Mouse (Mus musculus): ENCODE data around the gene Ntm. TPM values are rescaled to one million over a fixed set of nuclear protein-coding genes. Genes with fewer than 3 reads are reported as not detected.

The Ntm gene
- polyA plus RNA-seq, 2 experiments = 23.9 to 32.4 TPM

DNA sequence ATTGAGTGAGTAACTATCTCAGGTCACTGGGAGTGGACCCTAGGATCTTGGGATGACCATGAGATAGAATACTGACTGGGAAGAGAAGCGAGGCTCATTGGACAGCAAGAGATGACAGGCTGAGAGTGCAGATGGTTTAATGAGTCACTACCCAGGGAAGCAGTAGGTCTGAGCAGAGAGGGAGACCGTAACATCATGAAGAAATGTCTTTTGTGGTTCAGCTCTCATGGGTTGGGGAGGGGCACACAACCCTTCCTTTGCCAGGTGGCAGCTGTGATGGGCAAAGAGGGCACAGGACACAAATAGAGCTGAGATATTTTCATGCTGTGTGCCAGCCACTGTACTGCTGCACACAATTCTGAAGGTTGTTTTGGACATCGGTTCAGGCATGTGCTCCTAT lies 724.0 kb downstream of the Ntm start:
- Histone ChIP-seq H3K27me3 (ENCODE audit: control insufficient read depth, insufficient read depth, low read length) (no peaks in the 10 kb centered on the region), H3K9ac (ENCODE audit: low read depth, low read length, severe bottlenecking) (no peak overlapping the region), H3K9me3 (ENCODE audit: control insufficient read depth, low read length) (no peaks in the 10 kb centered on the region), H3K4me2 (replicated peaks; ENCODE audit: low read depth, low read length, severe bottlenecking) (no peak overlapping the region), H3K4me3 (replicated peaks; ENCODE audit: low read length) (no peak overlapping the region), H3K4me1 (ENCODE audit: control insufficient read depth, insufficient read depth, low read length) (no peaks in the 10 kb centered on the region), H3K27ac (replicated peaks; ENCODE audit: low read depth, low read length) (no peak overlapping the region), H3K36me3 (ENCODE audit: control insufficient read depth, insufficient read depth, low read length) (no peaks in the 10 kb centered on the region)
- ATAC-seq (ENCODE audit: low FRiP score, low read depth) (no peak), DNase-seq (ENCODE audit: low spot score) (no peak)
- no peak for TF ChIP-seq POLR2A (IDR thresholded peaks at IDR 0.05; ENCODE audit: borderline replicate concordance, extremely low read depth, insufficient read depth, insufficient read length)
- 89% methylated on average over 3 of the region's 3 CpGs for WGBS

DNA sequence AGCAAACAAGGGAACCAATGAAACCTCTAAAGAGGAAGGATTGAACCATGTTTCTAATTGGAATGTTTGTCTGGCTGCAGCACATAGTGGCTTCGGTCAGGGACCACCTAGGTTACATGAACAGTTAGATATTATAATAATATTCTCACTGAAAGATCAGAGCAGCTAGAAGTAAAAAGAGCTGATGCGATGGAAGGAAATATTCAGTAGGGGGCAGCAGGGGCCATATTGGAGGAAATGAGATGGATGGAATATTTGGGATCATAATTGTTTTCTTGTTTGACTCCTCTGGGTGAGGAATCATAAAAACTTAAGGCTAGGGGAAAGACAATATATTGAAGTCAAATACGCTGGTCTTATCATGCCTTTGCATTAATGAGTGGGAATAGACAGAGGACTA lies 726.2 kb downstream of the Ntm start:
- WGBS = 91% methylated on average over 3 of the region's 3 CpGs
- H3K9ac ChIP-seq (ENCODE audit: low read depth, low read length, severe bottlenecking) = no peak overlapping the region
- no peak overlapping the region for H3K27ac ChIP-seq (replicated peaks; ENCODE audit: low read depth, low read length)
- TF ChIP-seq POLR2A (IDR thresholded peaks at IDR 0.05; ENCODE audit: borderline replicate concordance, extremely low read depth, insufficient read depth, insufficient read length) = no peak
- H3K4me2 ChIP-seq (replicated peaks; ENCODE audit: low read depth, low read length, severe bottlenecking) = no peak overlapping the region
- no peaks in the 10 kb centered on the region for H3K36me3 ChIP-seq (ENCODE audit: control insufficient read depth, insufficient read depth, low read length)
- ATAC-seq (ENCODE audit: low FRiP score, low read depth) = no peak
- no peak overlapping the region for H3K4me3 ChIP-seq (replicated peaks; ENCODE audit: low read length)
- no peaks in the 10 kb centered on the region for H3K4me1 ChIP-seq (ENCODE audit: control insufficient read depth, insufficient read depth, low read length)
- H3K9me3 ChIP-seq (ENCODE audit: control insufficient read depth, low read length) = no peaks in the 10 kb centered on the region
- no peaks in the 10 kb centered on the region for H3K27me3 ChIP-seq (ENCODE audit: control insufficient read depth, insufficient read depth, low read length)
- no peak for DNase-seq (ENCODE audit: low spot score)

DNA sequence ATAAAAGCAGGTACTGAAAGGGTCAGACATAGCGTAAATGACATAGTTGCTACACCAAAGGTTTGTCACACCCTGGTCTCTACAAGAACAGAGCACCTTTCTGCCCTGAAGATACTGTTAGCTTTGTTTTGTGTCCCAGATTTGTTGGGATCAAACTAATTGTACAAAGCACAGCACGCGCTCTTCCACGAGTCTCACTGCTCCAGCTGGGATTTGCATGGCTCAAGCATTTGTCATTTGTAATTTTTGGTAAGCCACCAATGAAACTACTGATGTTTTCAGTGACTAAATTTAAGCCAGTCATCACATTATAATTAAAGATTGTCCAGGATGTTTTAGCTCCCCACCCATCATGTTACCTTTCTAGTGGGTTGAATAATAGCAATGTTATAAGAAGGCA lies 735.2 kb downstream of the Ntm start:
- Histone ChIP-seq H3K27me3 (ENCODE audit: control insufficient read depth, insufficient read depth, low read length) (no peaks in the 10 kb centered on the region; the same call in 1 of the 2 replicates), H3K9ac (ENCODE audit: low read depth, low read length, severe bottlenecking) (no peak overlapping the region), H3K4me3 (replicated peaks; ENCODE audit: low read length) (no peak overlapping the region), H3K36me3 (ENCODE audit: control insufficient read depth, insufficient read depth, low read length) (no peaks in the 10 kb centered on the region), H3K4me2 (replicated peaks; ENCODE audit: low read depth, low read length, severe bottlenecking) (no peak overlapping the region), H3K9me3 (ENCODE audit: control insufficient read depth, low read length) (no peaks in the 10 kb centered on the region), H3K27ac (replicated peaks; ENCODE audit: low read depth, low read length) (no peak overlapping the region), H3K4me1 (ENCODE audit: control insufficient read depth, insufficient read depth, low read length) (no peaks in the 10 kb centered on the region)
- 85% methylated on average over 4 of the region's 4 CpGs for WGBS
- no peak for ATAC-seq (ENCODE audit: low FRiP score, low read depth)
- DNase-seq (ENCODE audit: low spot score) = no peak
- TF ChIP-seq POLR2A (IDR thresholded peaks at IDR 0.05; ENCODE audit: borderline replicate concordance, extremely low read depth, insufficient read depth, insufficient read length) = no peak

DNA sequence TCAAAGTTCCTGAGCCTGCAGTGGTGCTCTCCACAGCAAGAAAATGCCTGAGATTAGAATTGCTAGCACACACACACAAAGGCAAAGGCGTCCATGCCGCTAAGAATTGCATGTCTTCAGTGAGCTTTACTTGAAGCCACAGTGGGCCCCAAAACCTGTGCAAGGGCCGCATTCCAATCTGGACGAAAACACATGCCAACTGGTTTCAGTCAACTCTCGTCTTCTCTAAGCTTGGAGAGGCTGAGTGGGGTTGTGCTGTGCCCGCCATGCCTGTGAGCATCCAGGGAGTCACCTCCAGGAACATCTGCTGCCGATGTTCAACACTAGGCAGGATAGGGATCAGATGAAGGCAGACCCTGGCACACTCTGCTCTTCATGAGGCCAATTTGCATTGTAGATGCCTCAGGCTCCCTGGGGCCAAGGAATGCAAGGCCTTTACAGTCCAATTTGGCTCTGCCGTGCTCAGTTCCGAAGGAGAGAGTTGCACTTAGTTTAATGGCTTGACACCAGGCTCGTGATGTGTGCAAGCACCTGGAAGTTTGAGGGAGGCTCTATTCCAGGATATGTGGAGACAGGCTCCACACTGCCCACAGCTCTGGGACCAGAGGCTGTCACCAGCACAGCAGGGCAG lies 739.9 kb downstream of the Ntm start:
- no peaks in the 10 kb centered on the region for H3K4me1 ChIP-seq (ENCODE audit: control insufficient read depth, insufficient read depth, low read length)
- no peak for ATAC-seq (ENCODE audit: low FRiP score, low read depth)
- no peak overlapping the region for H3K4me3 ChIP-seq (replicated peaks; ENCODE audit: low read length)
- H3K9me3 ChIP-seq (ENCODE audit: control insufficient read depth, low read length) = no peaks in the 10 kb centered on the region
- DNase-seq (ENCODE audit: low spot score) = no peak
- no peak for TF ChIP-seq POLR2A (IDR thresholded peaks at IDR 0.05; ENCODE audit: borderline replicate concordance, extremely low read depth, insufficient read depth, insufficient read length)
- H3K9ac ChIP-seq (ENCODE audit: low read depth, low read length, severe bottlenecking) = no peak overlapping the region
- H3K36me3 ChIP-seq (ENCODE audit: control insufficient read depth, insufficient read depth, low read length) = no peaks in the 10 kb centered on the region
- H3K27me3 ChIP-seq (ENCODE audit: control insufficient read depth, insufficient read depth, low read length) = no peaks in the 10 kb centered on the region; the same call in 1 of the 2 replicates
- 54% methylated on average over 10 of the region's 10 CpGs for WGBS
- no peak overlapping the region for H3K27ac ChIP-seq (replicated peaks; ENCODE audit: low read depth, low read length)
- H3K4me2 ChIP-seq (replicated peaks; ENCODE audit: low read depth, low read length, severe bottlenecking) = no peak overlapping the region

DNA sequence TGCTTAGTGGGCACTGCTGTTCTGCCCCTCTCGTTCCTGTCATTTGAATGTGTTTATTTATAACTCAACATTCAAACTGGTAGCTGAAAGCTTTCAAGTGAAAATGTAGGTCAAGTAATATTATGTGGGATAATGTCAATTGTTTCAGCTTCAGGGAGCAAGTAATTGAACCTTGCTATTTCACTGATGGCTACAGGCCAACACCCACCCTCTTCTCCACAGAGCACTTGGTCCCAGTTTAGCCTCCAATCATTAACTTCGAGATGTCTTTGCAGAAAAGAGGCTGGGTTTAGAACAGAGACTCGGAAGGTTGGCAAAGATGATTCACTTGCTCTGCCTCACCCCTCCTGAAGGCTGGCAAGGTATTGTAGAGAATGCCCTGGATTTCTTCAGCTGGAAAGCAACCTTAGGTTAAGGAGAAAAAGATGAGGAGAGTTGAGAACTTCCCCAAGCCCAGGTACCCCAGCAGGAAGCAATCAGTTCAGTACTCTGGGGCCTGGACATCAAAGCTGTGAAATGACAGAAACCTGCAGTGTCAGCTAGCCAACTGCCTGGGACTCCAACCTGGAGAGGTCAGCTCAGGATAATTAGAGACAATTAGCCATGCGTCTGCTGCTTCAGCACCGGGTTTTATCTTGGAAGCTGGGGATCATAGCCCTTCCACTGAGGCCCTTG lies 741.9 kb downstream of the Ntm start:
- no peak for DNase-seq (ENCODE audit: low spot score)
- no peaks in the 10 kb centered on the region for H3K36me3 ChIP-seq (ENCODE audit: control insufficient read depth, insufficient read depth, low read length)
- H3K27me3 ChIP-seq (ENCODE audit: control insufficient read depth, insufficient read depth, low read length) = no peaks in the 10 kb centered on the region; the same call in 1 of the 2 replicates
- no peak overlapping the region for H3K4me3 ChIP-seq (replicated peaks; ENCODE audit: low read length)
- no peak overlapping the region for H3K9ac ChIP-seq (ENCODE audit: low read depth, low read length, severe bottlenecking)
- no peaks in the 10 kb centered on the region for H3K4me1 ChIP-seq (ENCODE audit: control insufficient read depth, insufficient read depth, low read length)
- H3K27ac ChIP-seq (replicated peaks; ENCODE audit: low read depth, low read length) = no peak overlapping the region
- no peak for ATAC-seq (ENCODE audit: low FRiP score, low read depth)
- TF ChIP-seq POLR2A (IDR thresholded peaks at IDR 0.05; ENCODE audit: borderline replicate concordance, extremely low read depth, insufficient read depth, insufficient read length) = no peak
- no peak overlapping the region for H3K4me2 ChIP-seq (replicated peaks; ENCODE audit: low read depth, low read length, severe bottlenecking)
- 19% methylated on average over 5 of the region's 5 CpGs for WGBS
- H3K9me3 ChIP-seq (ENCODE audit: control insufficient read depth, low read length) = no peaks in the 10 kb centered on the region
